Mouse (Mus musculus) embryonic facial prominence, embryonic 14.5 days (tissue): ENCODE results near the gene Mpo. TPM values are rescaled to one million over a fixed set of nuclear protein-coding genes. Genes with fewer than 3 reads are reported as not detected.

Source experiments
- ATAC-seq: fragments of 200-750 bp; cut with Nextera tagmentation; 2 replicates; pipeline ENCODE4 v1.8.0; 2017; ENCODE audit warnings: low read depth, moderate number of reproducible peaks, moderate TSS enrichment
- DNase-seq: peaks from one replicate; pipeline ENCODE4 v3.0.0-alpha.2; 2015; ENCODE audit warnings: low spot score
- H3K27ac ChIP-seq: fragments of 300-500 bp; sonication (generic); replicated peaks from 2 replicates; pipeline ENCODE4 v1.5.1; 2014; ENCODE audit warnings: low read depth, mild to moderate bottlenecking, low read length, moderate library complexity
- H3K27me3 ChIP-seq: fragments of 300-500 bp; sonication (generic); replicated peaks from 2 replicates; pipeline ENCODE4 v1.6.1; 2014; ENCODE audit warnings: low read length; ENCODE audit not compliant: control insufficient read depth, insufficient read depth
- H3K36me3 ChIP-seq: fragments of 300-500 bp; sonication (generic); 2 replicates; pipeline ENCODE4 v1.6.1; 2014; ENCODE audit warnings: low read length, mixed read lengths; ENCODE audit not compliant: control insufficient read depth, insufficient read depth
- H3K4me1 ChIP-seq: fragments of 300-500 bp; sonication (generic); 2 replicates; pipeline ENCODE4 v1.6.1; 2014; ENCODE audit warnings: antibody characterized with exemption, low read length; ENCODE audit not compliant: control insufficient read depth, insufficient read depth
- H3K4me2 ChIP-seq: fragments of 300-500 bp; sonication (generic); 2 replicates; pipeline ENCODE4 v1.6.1; 2014; ENCODE audit warnings: low read depth, mild to moderate bottlenecking, low read length, moderate library complexity, mixed read lengths
- H3K4me3 ChIP-seq: fragments of 300-500 bp; sonication (generic); 2 replicates; pipeline ENCODE4 v1.5.1; 2014; ENCODE audit warnings: low read depth, mild to moderate bottlenecking, low read length
- H3K9ac ChIP-seq: fragments of 300-500 bp; sonication (generic); 2 replicates; pipeline ENCODE4 v1.6.1; 2014; ENCODE audit warnings: low read depth, mild to moderate bottlenecking, low read length, moderate library complexity, mixed read lengths
- H3K9me3 ChIP-seq: fragments of 300-500 bp; sonication (generic); 2 replicates; pipeline ENCODE4 v1.6.1; 2016; ENCODE audit warnings: low read length; ENCODE audit not compliant: control insufficient read depth
- WGBS: fragments of 180-500 bp; shearing (Covaris S2); extraction: QIAGEN DNeasy Blood & Tissue Kit; methylation state at CpG from one replicate; pipeline ENCODE4 v1.1.7; 2014; 5-methylcytosine and 5-hydroxymethylcytosine counted together
- polyA plus RNA-seq: library from polyadenylated mRNA; unstranded; fragments of >200 nt; fragmentation: Nextera tagmentation; extraction: Ambion mirVana; gene quantifications from 2 replicates; pipeline ENCODE4 v1.2.1, GENCODE M21; 2014

Gene Mpo
- polyA plus RNA-seq, 1 experiment from 2014 or later, result 0.77 TPM

GRCm38 (mm10) chr11:87761806-87762701 is 31.3 kb upstream of the Mpo start:
- DNase-seq (no peak), ATAC-seq (no peak)
- Histone ChIP-seq H3K9me3 (no peaks in the 10 kb centered on the region), H3K27me3 (peaks cover 79% of the 10 kb centered on the region), H3K4me1 (peaks cover 7% of the 10 kb centered on the region), H3K4me3 (no peak overlapping the region), H3K4me2 (no peak overlapping the region), H3K9ac (no peak overlapping the region), H3K27ac (no peak overlapping the region), H3K36me3 (no peaks in the 10 kb centered on the region)
- 77% methylated on average over 14 of the region's 14 CpGs for WGBS

GRCm38 (mm10) chr11:87762702-87763385 is 30.5 kb upstream of the Mpo start:
- ATAC-seq (no peak), DNase-seq (no peak)
- H3K27ac ChIP-seq, result no peak overlapping the region
- no peak overlapping the region; the same call in 1 of the 2 replicates for H3K9ac ChIP-seq
- H3K4me1 ChIP-seq, result peaks cover 7% of the 10 kb centered on the region
- no peaks in the 10 kb centered on the region for H3K36me3 ChIP-seq
- H3K4me2 ChIP-seq, result peak overlapping the region; percentile 92; the same call in 1 of the 2 replicates
- no peaks in the 10 kb centered on the region for H3K9me3 ChIP-seq
- 39% methylated on average over 12 of the region's 12 CpGs for WGBS
- peaks cover 79% of the 10 kb centered on the region for H3K27me3 ChIP-seq
- peak overlapping the region; percentile 48; the same call in 1 of the 2 replicates for H3K4me3 ChIP-seq

DNA sequence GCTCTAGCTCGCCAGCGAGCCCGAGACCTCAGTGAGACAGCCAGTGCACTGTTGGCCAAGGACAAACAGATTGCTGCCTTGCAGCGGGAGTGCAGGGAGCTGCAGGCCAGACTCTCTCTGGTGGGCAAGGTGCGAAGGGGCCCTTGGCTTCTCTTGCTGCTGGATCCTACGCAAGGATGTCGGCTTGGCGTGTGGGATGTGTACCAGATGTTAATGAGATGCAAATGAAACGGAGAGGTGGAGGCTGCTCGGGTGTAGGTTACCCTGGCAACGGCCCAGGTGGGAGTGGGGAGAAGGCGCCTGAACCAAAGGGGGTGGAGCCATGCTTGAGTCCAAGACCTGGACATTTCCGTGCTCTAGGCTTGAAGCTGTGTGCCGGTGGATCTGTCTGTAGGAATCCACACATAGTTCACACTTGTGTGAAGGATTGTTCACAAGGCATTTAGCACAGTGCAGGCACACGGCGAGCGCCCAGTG is 29.8 kb upstream of the Mpo start:
- ATAC-seq (peak; percentile 70), DNase-seq (peak; percentile 79)
- H3K27me3 ChIP-seq, result peaks cover 79% of the 10 kb centered on the region
- 2% methylated on average over 16 of the region's 17 CpGs for WGBS
- H3K9ac ChIP-seq, result peak overlapping the region; percentile 68
- no peak overlapping the region for H3K27ac ChIP-seq
- H3K4me2 ChIP-seq, result peak overlapping the region; percentile 92
- H3K36me3 ChIP-seq, result no peaks in the 10 kb centered on the region
- no peaks in the 10 kb centered on the region for H3K9me3 ChIP-seq
- H3K4me3 ChIP-seq, result peak overlapping the region; percentile 48
- H3K4me1 ChIP-seq, result peaks cover 7% of the 10 kb centered on the region

- DNase-seq (peak; percentile 41), ATAC-seq (peak; percentile 74)
- H3K4me1 ChIP-seq, result peaks cover 7% of the 10 kb centered on the region
- peak overlapping the region; percentile 48 for H3K4me3 ChIP-seq
- WGBS, result under 1% methylated on average over 53 of the region's 65 CpGs
- peak overlapping the region; percentile 92 for H3K4me2 ChIP-seq
- peak overlapping the region; percentile 68 for H3K9ac ChIP-seq
- H3K36me3 ChIP-seq, result no peaks in the 10 kb centered on the region
- no peak overlapping the region for H3K27ac ChIP-seq
- H3K9me3 ChIP-seq, result no peaks in the 10 kb centered on the region
- H3K27me3 ChIP-seq, result peaks cover 78% of the 10 kb centered on the region
These were observed 29.1 kb upstream of the Mpo start for GRCm38 (mm10) chr11:87763988-87764876.

- H3K4me2 ChIP-seq, result no peak overlapping the region
- ATAC-seq (no peak), DNase-seq (no peak)
- H3K9me3 ChIP-seq, result no peaks in the 10 kb centered on the region
- H3K4me3 ChIP-seq, result no peak overlapping the region
- 94% methylated on average over 4 of the region's 4 CpGs for WGBS
- peaks cover 33% of the 10 kb centered on the region for H3K27me3 ChIP-seq
- H3K27ac ChIP-seq, result no peak overlapping the region
- no peaks in the 10 kb centered on the region for H3K36me3 ChIP-seq
- H3K4me1 ChIP-seq, result peaks cover 3% of the 10 kb centered on the region
- no peak overlapping the region for H3K9ac ChIP-seq
These were observed 24.6 kb upstream of the Mpo start for GRCm38 (mm10) chr11:87768745-87769144.

DNA sequence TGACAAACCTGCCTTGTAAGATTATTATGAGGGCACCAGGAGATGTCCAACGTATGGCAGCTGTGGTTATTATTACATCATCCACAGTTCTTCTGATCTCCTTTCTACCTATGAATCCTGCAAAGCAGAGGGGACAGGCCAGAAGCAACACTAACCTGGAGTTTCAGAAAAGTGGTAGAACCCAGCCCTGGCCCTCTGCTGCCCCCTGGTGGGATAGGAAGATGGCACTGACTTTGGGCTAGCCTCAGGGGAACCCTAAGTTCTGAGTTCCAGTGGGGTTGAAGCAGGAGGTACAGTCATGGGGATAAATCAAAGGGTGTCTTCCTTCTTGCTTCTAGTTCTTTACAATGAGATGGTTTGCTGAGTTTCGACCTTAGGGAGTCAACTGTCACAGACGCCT is 22.4 kb upstream of the Mpo start:
- no peaks in the 10 kb centered on the region for H3K9me3 ChIP-seq
- H3K4me3 ChIP-seq, result no peak overlapping the region
- no peak overlapping the region for H3K4me2 ChIP-seq
- 56% methylated on average over 3 of the region's 3 CpGs for WGBS
- no peaks in the 10 kb centered on the region for H3K36me3 ChIP-seq
- no peak overlapping the region for H3K27ac ChIP-seq
- H3K4me1 ChIP-seq, result no peaks in the 10 kb centered on the region
- H3K27me3 ChIP-seq, result peaks cover 11% of the 10 kb centered on the region
- H3K9ac ChIP-seq, result no peak overlapping the region
- DNase-seq, result peak; percentile 23
- no peak for ATAC-seq

DNA sequence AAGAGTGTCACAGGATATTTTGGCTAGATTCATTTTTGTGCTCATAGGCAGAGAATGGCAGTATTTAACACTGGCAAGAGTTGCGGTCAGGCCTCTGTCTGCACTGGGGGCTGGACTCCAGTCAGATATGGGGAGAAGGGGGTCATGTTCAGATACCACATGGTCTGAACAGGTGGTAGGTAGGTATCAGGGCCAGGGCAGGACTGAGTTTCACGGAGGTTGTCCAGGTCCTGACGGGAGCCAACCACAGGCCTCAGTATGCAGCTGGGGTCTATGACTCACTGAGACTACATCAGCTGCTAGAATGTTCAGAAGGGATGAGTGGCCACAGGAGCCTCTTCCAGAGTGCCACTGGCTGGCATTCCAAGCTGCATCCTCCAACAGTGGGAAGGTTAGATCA is 21.0 kb upstream of the Mpo start:
- Histone ChIP-seq H3K4me3 (no peak overlapping the region), H3K36me3 (no peaks in the 10 kb centered on the region), H3K27me3 (no peaks in the 10 kb centered on the region), H3K9me3 (no peaks in the 10 kb centered on the region), H3K9ac (no peak overlapping the region), H3K4me2 (no peak overlapping the region), H3K4me1 (no peaks in the 10 kb centered on the region), H3K27ac (no peak overlapping the region)
- ATAC-seq (no peak), DNase-seq (no peak)
- WGBS, result 95% methylated on average over 3 of the region's 3 CpGs
